Mouse (Mus musculus) intestine, embryonic 16.5 days (tissue): Measurements from ENCODE around the gene Def8. TPM values are rescaled to one million over a fixed set of nuclear protein-coding genes. Genes with fewer than 3 reads are reported as not detected.
"Not testable (repeated sequence)": the region's sequence is repeated elsewhere in the genome, so short reads cannot be mapped to it uniquely, and the experiment has no call there.

Experiments
- ATAC-seq: fragments of 200-750 bp; cut with Nextera tagmentation; 2 replicates; pipeline ENCODE4 v1.8.0; 2017; ENCODE audit warnings: moderate TSS enrichment, moderate library complexity
- H3K27ac ChIP-seq: fragments of 300-500 bp; sonication (generic); 2 replicates; pipeline ENCODE4 v1.5.1; 2014; ENCODE audit warnings: mild to moderate bottlenecking, low read length
- H3K27me3 ChIP-seq: fragments of 300-500 bp; sonication (generic); replicated peaks from 2 replicates; pipeline ENCODE4 v1.6.1; 2014; ENCODE audit warnings: low read length, control low read depth, mixed read lengths; ENCODE audit not compliant: control insufficient read depth, insufficient read depth
- H3K36me3 ChIP-seq: fragments of 300-500 bp; sonication (generic); 2 replicates; pipeline ENCODE4 v1.6.1; 2014; ENCODE audit warnings: low read length, control low read depth; ENCODE audit not compliant: control insufficient read depth, insufficient read depth
- H3K4me1 ChIP-seq: fragments of 300-500 bp; sonication (generic); 2 replicates; pipeline ENCODE4 v1.6.1; 2014; ENCODE audit warnings: low read length, control low read depth, mixed read lengths; ENCODE audit not compliant: control insufficient read depth, insufficient read depth
- H3K4me2 ChIP-seq: fragments of 300-500 bp; sonication (generic); 2 replicates; pipeline ENCODE4 v1.6.1; 2014; ENCODE audit warnings: low read depth, low read length, control low read depth
- H3K4me3 ChIP-seq: fragments of 300-500 bp; sonication (generic); 2 replicates; pipeline ENCODE4 v1.5.1; 2014; ENCODE audit warnings: mild to moderate bottlenecking, low read length
- H3K9ac ChIP-seq: fragments of 300-500 bp; sonication (generic); 2 replicates; pipeline ENCODE4 v1.6.1; 2014; ENCODE audit warnings: low read depth, low read length
- H3K9me3 ChIP-seq: fragments of 300-500 bp; sonication (generic); 2 replicates; pipeline ENCODE4 v1.6.1; 2016; ENCODE audit warnings: low read length, control low read depth; ENCODE audit not compliant: control insufficient read depth
- WGBS: fragments of 180-500 bp; shearing (Covaris S2); extraction: QIAGEN DNeasy Blood & Tissue Kit; methylation state at CpG from one replicate; pipeline ENCODE4 v1.1.7; 2014; 5-methylcytosine and 5-hydroxymethylcytosine counted together
- polyA plus RNA-seq: library from polyadenylated mRNA; unstranded; fragments of >200 nt; fragmentation: Nextera tagmentation; extraction: Ambion mirVana; gene quantifications from 2 replicates; pipeline ENCODE4 v1.2.1, GENCODE M21; 2015

Gene Def8
- polyA plus RNA-seq, 1 experiment from 2014 or later = 27.4 TPM

- Histone ChIP-seq H3K27ac (no peak overlapping the region), H3K9ac (no peak overlapping the region), H3K4me3 (no peak overlapping the region), H3K4me1 (no peaks in the 10 kb centered on the region), H3K9me3 (no peaks in the 10 kb centered on the region), H3K4me2 (no peak overlapping the region), H3K36me3 (no peaks in the 10 kb centered on the region), H3K27me3 (no peaks in the 10 kb centered on the region)
- ATAC-seq = no peak
- WGBS = 74% methylated on average over 3 of the region's 3 CpGs
These were observed 44.1 kb downstream of the Def8 start for GRCm38 (mm10) chr8:123467476-123467875.

GRCm38 (mm10) chr8:123472991-123473390 is 49.7 kb downstream of the Def8 start:
- not testable (repeated sequence) for H3K4me3 ChIP-seq, H3K36me3 ChIP-seq, H3K27ac ChIP-seq, ATAC-seq, H3K9ac ChIP-seq, H3K4me1 ChIP-seq, H3K9me3 ChIP-seq, H3K27me3 ChIP-seq, H3K4me2 ChIP-seq
- WGBS = 44% methylated on average over 6 of the region's 6 CpGs

GRCm38 (mm10) chr8:123474549-123474948 is 51.2 kb downstream of the Def8 start:
- H3K9ac ChIP-seq, H3K9me3 ChIP-seq, H3K4me2 ChIP-seq, H3K27ac ChIP-seq, H3K4me3 ChIP-seq, H3K27me3 ChIP-seq, ATAC-seq, H3K36me3 ChIP-seq: not testable (repeated sequence)
- whole genome bisulfite sequencing = 70% methylated on average over 5 of the region's 5 CpGs
- H3K4me1 ChIP-seq = peaks cover 14% of the 10 kb centered on the region

- Histone ChIP-seq H3K9ac (peak overlapping the region; percentile 93), H3K4me2 (peak overlapping the region; percentile 76), H3K4me1 (peaks cover 14% of the 10 kb centered on the region), H3K27me3 (no peaks in the 10 kb centered on the region), H3K4me3 (peak overlapping the region; percentile 85), H3K9me3 (no peaks in the 10 kb centered on the region), H3K36me3 (0 out of 2 replicates have a peak, but pooled peaks cover 6% of the 10 kb centered on the region), H3K27ac (peak overlapping the region; percentile 95; the same call in 1 of the 2 replicates)
- ATAC-seq = peak; percentile 35
- WGBS = 8% methylated on average over 34 of the region's 34 CpGs
These were observed 53.8 kb downstream of the Def8 start for GRCm38 (mm10) chr8:123476911-123477736.

- peak; percentile 94 for ATAC-seq
- WGBS = under 1% methylated on average over 57 of the region's 58 CpGs
- Histone ChIP-seq H3K4me1 (peaks cover 14% of the 10 kb centered on the region), H3K27me3 (no peaks in the 10 kb centered on the region), H3K4me3 (peak within 1 kb of the TSS; percentile 85), H3K4me2 (peak within 1 kb of the TSS; percentile 76), H3K36me3 (peaks cover 11% of the 10 kb centered on the region; the same call in 1 of the 2 replicates), H3K27ac (peak within 1 kb of the TSS; percentile 95), H3K9me3 (no peaks in the 10 kb centered on the region), H3K9ac (peak within 1 kb of the TSS; percentile 93)
These were observed 54.5 kb downstream of the Def8 start, which contains the start of gene Afg3l1 for GRCm38 (mm10) chr8:123477737-123478258. Gene Afg3l1, plus strand, starts transcription at chr8:123477903.

GRCm38 (mm10) chr8:123478456-123479218 is 55.3 kb downstream of the Def8 start:
- H3K4me1 ChIP-seq = peaks cover 14% of the 10 kb centered on the region
- H3K4me3 ChIP-seq = peak overlapping the region; percentile 85
- no peaks in the 10 kb centered on the region for H3K27me3 ChIP-seq
- no peaks in the 10 kb centered on the region for H3K9me3 ChIP-seq
- peaks cover 11% of the 10 kb centered on the region; the same call in 1 of the 2 replicates for H3K36me3 ChIP-seq
- 33% methylated on average over 16 of the region's 16 CpGs for WGBS
- peak; percentile 14 for ATAC-seq
- H3K27ac ChIP-seq = peak overlapping the region; percentile 95
- H3K4me2 ChIP-seq = peak overlapping the region; percentile 67
- peak overlapping the region; percentile 93 for H3K9ac ChIP-seq

GRCm38 (mm10) chr8:123482627-123483026 is 59.3 kb downstream of the Def8 start:
- Histone ChIP-seq H3K9me3 (no peaks in the 10 kb centered on the region), H3K9ac (no peak overlapping the region), H3K27ac (no peak overlapping the region), H3K36me3 (peaks cover 32% of the 10 kb centered on the region), H3K4me2 (no peak overlapping the region), H3K4me1 (peaks cover 9% of the 10 kb centered on the region), H3K4me3 (no peak overlapping the region), H3K27me3 (no peaks in the 10 kb centered on the region)
- WGBS = 88% methylated on average over 7 of the region's 7 CpGs
- no peak for ATAC-seq

- 91% methylated on average over 15 of the region's 15 CpGs for WGBS
- no peak for ATAC-seq
- peaks cover 61% of the 10 kb centered on the region for H3K36me3 ChIP-seq
These were observed 68.2 kb downstream of the Def8 start for GRCm38 (mm10) chr8:123491280-123492075.

More at GRCm38 (mm10) chr8:123491280-123492075, 68.2 kb downstream of the Def8 start:
- Histone ChIP-seq H3K4me1 (no peaks in the 10 kb centered on the region), H3K9me3 (no peaks in the 10 kb centered on the region), H3K9ac (no peak overlapping the region), H3K27me3 (no peaks in the 10 kb centered on the region), H3K4me3 (no peak overlapping the region), H3K4me2 (no peak overlapping the region), H3K27ac (no peak overlapping the region)
